Mouse (Mus musculus) heart, postnatal 0 days (tissue): Measurements from ENCODE around the gene Ppp5c.

Experiments
- CTCF ChIP-seq: IDR thresholded peaks from 2 replicates; pipeline ENCODE4 v1.5.1; 2016; ENCODE audit warnings: antibody characterized with exemption, control low read depth, low read depth
- EP300 ChIP-seq: IDR thresholded peaks from 2 replicates; pipeline ENCODE4 v1.6.1; 2016; ENCODE audit warnings: antibody characterized with exemption, low read depth

GRCm38 (mm10) chr7:16968414-16968813, 59.3 kb downstream of the Ppp5c start:
- TF ChIP-seq CTCF, result no peak
- TF ChIP-seq EP300, result no peak
